Mouse (Mus musculus): Measurements from ENCODE around the gene Alkbh5.
A peak's percentile ranks its signal among the peaks of the same experiment; 100 is the strongest.
"Not testable (repeated sequence)": the region's sequence is repeated elsewhere in the genome, so short reads cannot be mapped to it uniquely, and the experiment has no call there.

Alkbh5 gene

GRCm38 (mm10) chr11:60541831-60542230, 5.7 kb downstream of the Alkbh5 start:
- no peak for DNase-seq (ENCODE audit: extremely low spot score, low spot score)

- not testable (repeated sequence) for DNase-seq (ENCODE audit: extremely low spot score, low spot score)
These were observed 7.0 kb downstream of the Alkbh5 start for GRCm38 (mm10) chr11:60543211-60543610.

- DNase-seq (ENCODE audit: extremely low spot score, low spot score) = no peak
These were observed 9.3 kb downstream of the Alkbh5 start for GRCm38 (mm10) chr11:60545433-60545832.

GRCm38 (mm10) chr11:60548112-60548511, 11.9 kb downstream of the Alkbh5 start:
- no peak for DNase-seq (ENCODE audit: extremely low spot score, low spot score)

- no peak for DNase-seq (ENCODE audit: extremely low spot score, low spot score)
These were observed 16.9 kb downstream of the Alkbh5 start for GRCm38 (mm10) chr11:60553091-60553490.

- no peak for DNase-seq (ENCODE audit: extremely low spot score, low spot score)
These were observed 21.5 kb downstream of the Alkbh5 start for GRCm38 (mm10) chr11:60557675-60558074.

- peak; percentile 53 for DNase-seq (ENCODE audit: extremely low spot score, low spot score)
These were observed 23.2 kb downstream of the Alkbh5 start for GRCm38 (mm10) chr11:60559342-60559741.

GRCm38 (mm10) chr11:60574006-60574405, 37.8 kb downstream of the Alkbh5 start:
- DNase-seq (ENCODE audit: extremely low spot score, low spot score) = not testable (repeated sequence)
